Mouse (Mus musculus): ENCODE results near the gene Hist1h2bg. TPM values are rescaled to one million over a fixed set of nuclear protein-coding genes. Genes with fewer than 3 reads are reported as not detected.
A peak's percentile ranks its signal among the peaks of the same experiment; 100 is the strongest.

Hist1h2bg gene
- 523 and 578 TPM in 2 replicates for polyA plus RNA-seq (2012; rRNA removed)

GRCm38 (mm10) chr13:23571022-23571503 lies at the start of gene Hist1h2bg, which contains the start of gene Hist1h2ae:
Hist1h2bg (plus strand) TSS chr13:23571396.
Hist1h2ae (minus strand) TSS chr13:23571220.
- Histone ChIP-seq H3K27ac (ENCODE audit: control insufficient read depth, insufficient read depth, low read length) (peak within 1 kb of the TSS; percentile 100), H3K4me1 (replicated peaks; ENCODE audit: control insufficient read depth, insufficient read depth, low read length) (peaks cover 3% of the 10 kb centered on the region), H3K36me3 (ENCODE audit: control insufficient read depth, insufficient read depth, low read length) (no peaks in the 10 kb centered on the region), H3K4me3 (ENCODE audit: control insufficient read depth, insufficient read depth, low read length) (peak within 1 kb of the TSS; percentile 94), H3K27me3 (ENCODE audit: control insufficient read depth, insufficient read depth, low read length) (no peaks in the 10 kb centered on the region)
- peak; percentile 76 for DNase-seq
- TF ChIP-seq POLR2A (IDR thresholded peaks at IDR 0.05; ENCODE audit: control insufficient read depth, extremely low read depth, insufficient read depth, low read length, poor library complexity) (no peak), CTCF (IDR thresholded peaks at IDR 0.05; ENCODE audit: borderline replicate concordance, control insufficient read depth, extremely low read depth, insufficient read depth, low read length, poor library complexity) (no peak)
- under 1% methylated on average over 18 of the region's 18 CpGs for WGBS

DNA sequence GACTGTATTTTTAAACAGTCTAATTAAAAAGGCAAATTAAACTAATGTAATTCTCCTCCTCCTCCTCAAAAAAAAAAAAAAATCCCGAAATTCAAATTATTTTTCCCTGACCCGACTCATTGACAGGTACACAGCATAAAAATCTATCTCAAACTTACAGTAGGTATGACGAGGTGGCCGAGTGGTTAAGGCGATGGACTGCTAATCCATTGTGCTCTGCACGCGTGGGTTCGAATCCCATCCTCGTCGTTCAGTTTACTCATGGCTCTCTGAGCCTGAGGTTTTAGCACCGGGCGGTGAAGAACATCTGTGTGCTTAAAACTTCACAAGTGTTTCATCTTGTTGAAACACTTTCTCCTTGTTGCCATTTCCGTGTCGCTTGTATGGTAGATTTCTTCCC lies 49.5 kb upstream of the Hist1h2bg start:
- no peak for TF ChIP-seq POLR2A (IDR thresholded peaks at IDR 0.05; ENCODE audit: control insufficient read depth, extremely low read depth, insufficient read depth, low read length, poor library complexity)
- no peak for TF ChIP-seq CTCF (IDR thresholded peaks at IDR 0.05; ENCODE audit: borderline replicate concordance, control insufficient read depth, extremely low read depth, insufficient read depth, low read length, poor library complexity)
- Histone ChIP-seq H3K4me3 (ENCODE audit: control insufficient read depth, insufficient read depth, low read length) (no peak overlapping the region), H3K27me3 (ENCODE audit: control insufficient read depth, insufficient read depth, low read length) (no peaks in the 10 kb centered on the region), H3K36me3 (ENCODE audit: control insufficient read depth, insufficient read depth, low read length) (no peaks in the 10 kb centered on the region), H3K27ac (ENCODE audit: control insufficient read depth, insufficient read depth, low read length) (no peak overlapping the region), H3K4me1 (replicated peaks; ENCODE audit: control insufficient read depth, insufficient read depth, low read length) (peaks cover 2% of the 10 kb centered on the region)
- 2% methylated on average over 14 of the region's 14 CpGs for WGBS
- peak; percentile 88 for DNase-seq

- TF ChIP-seq POLR2A (IDR thresholded peaks at IDR 0.05; ENCODE audit: control insufficient read depth, extremely low read depth, insufficient read depth, low read length, poor library complexity) (no peak), CTCF (IDR thresholded peaks at IDR 0.05; ENCODE audit: borderline replicate concordance, control insufficient read depth, extremely low read depth, insufficient read depth, low read length, poor library complexity) (no peak)
- H3K27me3 ChIP-seq (ENCODE audit: control insufficient read depth, insufficient read depth, low read length), result no peaks in the 10 kb centered on the region
- H3K27ac ChIP-seq (ENCODE audit: control insufficient read depth, insufficient read depth, low read length), result no peak overlapping the region
- 64% methylated on average over 5 of the region's 5 CpGs for WGBS
- H3K4me3 ChIP-seq (ENCODE audit: control insufficient read depth, insufficient read depth, low read length), result no peak overlapping the region
- no peak for DNase-seq
- H3K36me3 ChIP-seq (ENCODE audit: control insufficient read depth, insufficient read depth, low read length), result no peaks in the 10 kb centered on the region
- peaks cover 2% of the 10 kb centered on the region for H3K4me1 ChIP-seq (replicated peaks; ENCODE audit: control insufficient read depth, insufficient read depth, low read length)
Observed at GRCm38 (mm10) chr13:23523976-23524375, 47.2 kb upstream of the Hist1h2bg start.

GRCm38 (mm10) chr13:23524654-23525053 lies 46.5 kb upstream of the Hist1h2bg start:
- Histone ChIP-seq H3K4me3 (ENCODE audit: control insufficient read depth, insufficient read depth, low read length) (no peak overlapping the region), H3K36me3 (ENCODE audit: control insufficient read depth, insufficient read depth, low read length) (no peaks in the 10 kb centered on the region), H3K27ac (ENCODE audit: control insufficient read depth, insufficient read depth, low read length) (no peak overlapping the region), H3K27me3 (ENCODE audit: control insufficient read depth, insufficient read depth, low read length) (no peaks in the 10 kb centered on the region), H3K4me1 (replicated peaks; ENCODE audit: control insufficient read depth, insufficient read depth, low read length) (peaks cover 2% of the 10 kb centered on the region)
- WGBS, result 19% methylated on average over 5 of the region's 5 CpGs
- DNase-seq, result peak; percentile 72
- TF ChIP-seq CTCF (IDR thresholded peaks at IDR 0.05; ENCODE audit: borderline replicate concordance, control insufficient read depth, extremely low read depth, insufficient read depth, low read length, poor library complexity), result peak; percentile 40; the same call in 1 of the 2 replicates
- TF ChIP-seq POLR2A (IDR thresholded peaks at IDR 0.05; ENCODE audit: control insufficient read depth, extremely low read depth, insufficient read depth, low read length, poor library complexity), result no peak

DNA sequence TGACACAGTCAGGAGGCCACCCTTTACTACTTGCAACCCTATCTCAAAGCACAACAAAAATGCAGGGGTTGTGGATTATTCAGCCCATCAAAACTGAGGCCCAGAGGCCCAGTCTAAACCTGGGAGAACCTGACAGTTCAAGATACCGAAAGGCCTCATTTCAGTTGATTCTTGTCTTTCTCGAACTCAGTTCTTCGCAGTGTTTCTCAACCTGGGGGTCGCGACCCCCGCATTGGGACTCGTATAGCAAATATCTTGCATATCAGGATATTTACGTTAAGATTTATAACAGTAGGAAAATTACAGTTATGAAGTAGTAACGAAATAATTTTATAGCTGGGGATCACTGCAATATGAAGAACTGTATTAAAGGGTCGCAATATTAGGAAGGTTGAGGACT lies 45.3 kb upstream of the Hist1h2bg start:
- DNase-seq, result no peak
- no peaks in the 10 kb centered on the region for H3K27me3 ChIP-seq (ENCODE audit: control insufficient read depth, insufficient read depth, low read length)
- 14% methylated on average over 10 of the region's 10 CpGs for WGBS
- no peaks in the 10 kb centered on the region for H3K36me3 ChIP-seq (ENCODE audit: control insufficient read depth, insufficient read depth, low read length)
- H3K4me3 ChIP-seq (ENCODE audit: control insufficient read depth, insufficient read depth, low read length), result no peak overlapping the region
- H3K27ac ChIP-seq (ENCODE audit: control insufficient read depth, insufficient read depth, low read length), result no peak overlapping the region
- TF ChIP-seq CTCF (IDR thresholded peaks at IDR 0.05; ENCODE audit: borderline replicate concordance, control insufficient read depth, extremely low read depth, insufficient read depth, low read length, poor library complexity), result no peak
- no peak for TF ChIP-seq POLR2A (IDR thresholded peaks at IDR 0.05; ENCODE audit: control insufficient read depth, extremely low read depth, insufficient read depth, low read length, poor library complexity)
- peaks cover 2% of the 10 kb centered on the region for H3K4me1 ChIP-seq (replicated peaks; ENCODE audit: control insufficient read depth, insufficient read depth, low read length)

DNA sequence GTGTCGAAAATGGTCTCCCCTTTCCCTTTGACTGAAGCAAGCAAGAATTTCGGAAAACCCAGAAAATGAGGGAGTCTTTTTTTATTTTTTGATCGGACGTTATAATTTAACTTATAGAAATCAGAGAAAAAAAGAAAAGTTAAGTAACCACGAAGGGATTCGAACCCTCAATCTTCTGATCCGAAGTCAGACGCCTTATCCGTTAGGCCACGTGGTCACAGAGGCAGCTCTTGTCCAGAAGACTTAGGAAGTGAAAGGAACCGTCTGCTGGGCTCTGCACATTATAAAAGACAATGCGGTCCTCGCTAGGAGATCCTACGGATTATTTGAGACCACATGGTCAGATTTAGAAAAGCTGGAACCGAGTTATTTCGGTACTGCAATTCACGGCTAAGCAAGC lies 44.9 kb upstream of the Hist1h2bg start:
- Histone ChIP-seq H3K4me3 (ENCODE audit: control insufficient read depth, insufficient read depth, low read length) (no peak overlapping the region), H3K4me1 (replicated peaks; ENCODE audit: control insufficient read depth, insufficient read depth, low read length) (peaks cover 2% of the 10 kb centered on the region), H3K36me3 (ENCODE audit: control insufficient read depth, insufficient read depth, low read length) (no peaks in the 10 kb centered on the region), H3K27me3 (ENCODE audit: control insufficient read depth, insufficient read depth, low read length) (no peaks in the 10 kb centered on the region), H3K27ac (ENCODE audit: control insufficient read depth, insufficient read depth, low read length) (no peak overlapping the region)
- 1% methylated on average over 17 of the region's 17 CpGs for WGBS
- DNase-seq, result peak; percentile 86
- TF ChIP-seq POLR2A (IDR thresholded peaks at IDR 0.05; ENCODE audit: control insufficient read depth, extremely low read depth, insufficient read depth, low read length, poor library complexity), result no peak
- no peak for TF ChIP-seq CTCF (IDR thresholded peaks at IDR 0.05; ENCODE audit: borderline replicate concordance, control insufficient read depth, extremely low read depth, insufficient read depth, low read length, poor library complexity)

DNA sequence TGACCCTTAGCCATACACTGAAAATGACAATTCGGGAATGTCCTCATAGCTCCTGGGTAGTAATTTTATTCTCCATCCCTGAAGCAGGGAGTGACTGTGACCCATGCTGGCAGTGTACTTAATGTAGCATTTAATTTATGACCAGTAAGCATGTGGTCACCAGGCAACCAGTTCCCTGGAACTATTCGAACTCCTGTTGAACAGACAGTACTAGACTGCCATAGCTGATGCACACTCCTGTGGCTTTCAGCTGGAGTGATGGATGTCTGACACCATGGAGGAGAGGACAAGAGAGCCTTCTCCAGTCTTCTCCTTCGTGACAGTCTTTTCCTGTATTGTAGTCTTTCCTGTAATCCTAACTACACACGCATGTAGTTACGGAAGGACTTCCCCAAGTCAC lies 42.2 kb upstream of the Hist1h2bg start:
- Histone ChIP-seq H3K4me3 (ENCODE audit: control insufficient read depth, insufficient read depth, low read length) (no peak overlapping the region), H3K27ac (ENCODE audit: control insufficient read depth, insufficient read depth, low read length) (no peak overlapping the region), H3K27me3 (ENCODE audit: control insufficient read depth, insufficient read depth, low read length) (no peaks in the 10 kb centered on the region), H3K4me1 (replicated peaks; ENCODE audit: control insufficient read depth, insufficient read depth, low read length) (peaks cover 6% of the 10 kb centered on the region), H3K36me3 (ENCODE audit: control insufficient read depth, insufficient read depth, low read length) (no peaks in the 10 kb centered on the region)
- no peak for DNase-seq
- WGBS, result 97% methylated on average over 5 of the region's 5 CpGs
- TF ChIP-seq POLR2A (IDR thresholded peaks at IDR 0.05; ENCODE audit: control insufficient read depth, extremely low read depth, insufficient read depth, low read length, poor library complexity) (no peak), CTCF (IDR thresholded peaks at IDR 0.05; ENCODE audit: borderline replicate concordance, control insufficient read depth, extremely low read depth, insufficient read depth, low read length, poor library complexity) (no peak)

All from thymus, adult 2 months (tissue).